Mouse (Mus musculus): ENCODE measurements at regions not wholly inside any gene's neighbourhood (a gene's known extent, or its start where the extent isn't known, plus 50 kb on each side); places are given as distances from the start of the nearest gene placed in this dataset.
A peak's percentile ranks its signal among the peaks of the same experiment; 100 is the strongest.

GRCm38 (mm10) chr15:51671667-51672372, 2212.9 kb upstream of the Gm7489 start:
- H3K9me3 ChIP-seq (ENCODE audit: control insufficient read depth, low read length), result no peaks in the 10 kb centered on the region
- no peak overlapping the region for H3K9ac ChIP-seq (ENCODE audit: low read depth, low read length)
- H3K4me1 ChIP-seq (replicated peaks; ENCODE audit: control insufficient read depth, insufficient read depth, low read length), result no peaks in the 10 kb centered on the region
- no peak for DNase-seq (ENCODE audit: low spot score)
- ATAC-seq (replicated peaks; ENCODE audit: low FRiP score), result no peak
- H3K4me2 ChIP-seq, result peak overlapping the region; percentile 1
- H3K4me3 ChIP-seq (ENCODE audit: low read depth, low read length), result no peak overlapping the region
- H3K36me3 ChIP-seq (ENCODE audit: control insufficient read depth, insufficient read depth, low read length), result no peaks in the 10 kb centered on the region
- no peaks in the 10 kb centered on the region for H3K27me3 ChIP-seq (replicated peaks; ENCODE audit: control insufficient read depth, insufficient read depth, low read length)
- H3K27ac ChIP-seq (ENCODE audit: low read depth, low read length), result no peak overlapping the region
- WGBS, result 64% methylated on average over 18 of the region's 18 CpGs

DNA sequence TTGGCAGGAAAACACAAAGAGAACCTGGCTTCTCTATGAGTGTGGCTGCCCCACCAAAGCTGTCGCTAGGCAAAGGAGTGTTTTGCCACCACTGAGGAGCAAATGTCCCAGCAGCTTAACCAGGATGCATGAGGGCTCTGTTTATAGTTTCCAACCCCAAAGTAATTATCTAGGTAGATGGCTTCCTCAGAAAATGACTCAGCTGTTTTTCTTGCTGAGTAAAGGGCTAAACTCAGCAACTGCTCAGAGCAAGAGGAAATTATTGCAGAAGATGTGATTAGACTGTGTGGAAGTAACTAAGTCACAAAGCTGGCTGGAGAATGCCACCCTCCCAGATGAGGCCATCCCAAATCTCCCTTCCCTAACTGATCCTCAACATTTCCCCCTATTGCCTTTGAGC, 2211.2 kb upstream of the Gm7489 start:
- DNase-seq (ENCODE audit: low spot score), result no peak
- no peak overlapping the region for H3K27ac ChIP-seq (ENCODE audit: low read depth, low read length)
- no peaks in the 10 kb centered on the region for H3K27me3 ChIP-seq (replicated peaks; ENCODE audit: control insufficient read depth, insufficient read depth, low read length)
- no peak overlapping the region for H3K4me2 ChIP-seq
- no peak for ATAC-seq (replicated peaks; ENCODE audit: low FRiP score)
- H3K4me3 ChIP-seq (ENCODE audit: low read depth, low read length), result no peak overlapping the region
- H3K9me3 ChIP-seq (ENCODE audit: control insufficient read depth, low read length), result no peaks in the 10 kb centered on the region
- no peaks in the 10 kb centered on the region for H3K4me1 ChIP-seq (replicated peaks; ENCODE audit: control insufficient read depth, insufficient read depth, low read length)
- no peak overlapping the region for H3K9ac ChIP-seq (ENCODE audit: low read depth, low read length)
- H3K36me3 ChIP-seq (ENCODE audit: control insufficient read depth, insufficient read depth, low read length), result no peaks in the 10 kb centered on the region
- WGBS, result 50% methylated on average over 1 of the region's 1 CpGs

- H3K4me2 ChIP-seq, result no peak overlapping the region
- DNase-seq (ENCODE audit: low spot score) (no peak), ATAC-seq (replicated peaks; ENCODE audit: low FRiP score) (no peak)
- WGBS, result 66% methylated on average over 4 of the region's 4 CpGs
- no peaks in the 10 kb centered on the region for H3K36me3 ChIP-seq (ENCODE audit: control insufficient read depth, insufficient read depth, low read length)
- H3K27me3 ChIP-seq (replicated peaks; ENCODE audit: control insufficient read depth, insufficient read depth, low read length), result no peaks in the 10 kb centered on the region
- no peak overlapping the region for H3K9ac ChIP-seq (ENCODE audit: low read depth, low read length)
- H3K4me3 ChIP-seq (ENCODE audit: low read depth, low read length), result no peak overlapping the region
- no peaks in the 10 kb centered on the region for H3K9me3 ChIP-seq (ENCODE audit: control insufficient read depth, low read length)
- no peaks in the 10 kb centered on the region for H3K4me1 ChIP-seq (replicated peaks; ENCODE audit: control insufficient read depth, insufficient read depth, low read length)
- H3K27ac ChIP-seq (ENCODE audit: low read depth, low read length), result no peak overlapping the region
These were observed 2209.4 kb upstream of the Gm7489 start for GRCm38 (mm10) chr15:51675291-51675690.

GRCm38 (mm10) chr15:51676694-51677093, 2208.0 kb upstream of the Gm7489 start:
- 83% methylated on average over 3 of the region's 3 CpGs for WGBS
- H3K36me3 ChIP-seq (ENCODE audit: control insufficient read depth, insufficient read depth, low read length), result no peaks in the 10 kb centered on the region
- H3K27ac ChIP-seq (ENCODE audit: low read depth, low read length), result no peak overlapping the region
- no peaks in the 10 kb centered on the region for H3K9me3 ChIP-seq (ENCODE audit: control insufficient read depth, low read length)
- ATAC-seq (replicated peaks; ENCODE audit: low FRiP score) (no peak), DNase-seq (ENCODE audit: low spot score) (no peak)
- no peak overlapping the region for H3K4me3 ChIP-seq (ENCODE audit: low read depth, low read length)
- no peak overlapping the region for H3K9ac ChIP-seq (ENCODE audit: low read depth, low read length)
- H3K4me2 ChIP-seq, result no peak overlapping the region
- H3K27me3 ChIP-seq (replicated peaks; ENCODE audit: control insufficient read depth, insufficient read depth, low read length), result no peaks in the 10 kb centered on the region
- H3K4me1 ChIP-seq (replicated peaks; ENCODE audit: control insufficient read depth, insufficient read depth, low read length), result no peaks in the 10 kb centered on the region

DNA sequence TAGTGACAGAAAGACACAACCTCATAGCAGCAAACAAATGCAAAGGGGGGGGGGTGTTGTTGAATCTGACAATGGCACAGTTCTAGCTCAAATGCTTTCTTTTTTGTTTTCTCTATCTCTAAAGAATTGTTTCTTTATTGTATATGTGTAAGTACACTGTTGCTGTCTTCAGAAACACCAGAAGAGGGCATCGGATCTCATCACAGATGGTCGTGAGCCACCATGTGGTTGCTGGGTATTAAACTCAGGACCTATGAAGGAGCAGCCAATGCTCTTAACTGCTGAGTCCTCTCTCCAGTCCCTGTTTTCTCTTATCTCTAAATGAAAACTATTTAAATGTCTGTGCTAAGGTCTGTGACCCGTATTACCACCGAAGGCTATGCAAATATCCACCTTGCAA, 2207.4 kb upstream of the Gm7489 start:
- DNase-seq (ENCODE audit: low spot score), result no peak
- H3K9me3 ChIP-seq (ENCODE audit: control insufficient read depth, low read length), result no peaks in the 10 kb centered on the region
- no peak overlapping the region for H3K9ac ChIP-seq (ENCODE audit: low read depth, low read length)
- H3K4me3 ChIP-seq (ENCODE audit: low read depth, low read length), result no peak overlapping the region
- no peak overlapping the region for H3K27ac ChIP-seq (ENCODE audit: low read depth, low read length)
- ATAC-seq (replicated peaks; ENCODE audit: low FRiP score), result no peak
- H3K36me3 ChIP-seq (ENCODE audit: control insufficient read depth, insufficient read depth, low read length), result no peaks in the 10 kb centered on the region
- 73% methylated on average over 4 of the region's 4 CpGs for WGBS
- H3K27me3 ChIP-seq (replicated peaks; ENCODE audit: control insufficient read depth, insufficient read depth, low read length), result no peaks in the 10 kb centered on the region
- no peaks in the 10 kb centered on the region for H3K4me1 ChIP-seq (replicated peaks; ENCODE audit: control insufficient read depth, insufficient read depth, low read length)
- H3K4me2 ChIP-seq, result no peak overlapping the region

DNA sequence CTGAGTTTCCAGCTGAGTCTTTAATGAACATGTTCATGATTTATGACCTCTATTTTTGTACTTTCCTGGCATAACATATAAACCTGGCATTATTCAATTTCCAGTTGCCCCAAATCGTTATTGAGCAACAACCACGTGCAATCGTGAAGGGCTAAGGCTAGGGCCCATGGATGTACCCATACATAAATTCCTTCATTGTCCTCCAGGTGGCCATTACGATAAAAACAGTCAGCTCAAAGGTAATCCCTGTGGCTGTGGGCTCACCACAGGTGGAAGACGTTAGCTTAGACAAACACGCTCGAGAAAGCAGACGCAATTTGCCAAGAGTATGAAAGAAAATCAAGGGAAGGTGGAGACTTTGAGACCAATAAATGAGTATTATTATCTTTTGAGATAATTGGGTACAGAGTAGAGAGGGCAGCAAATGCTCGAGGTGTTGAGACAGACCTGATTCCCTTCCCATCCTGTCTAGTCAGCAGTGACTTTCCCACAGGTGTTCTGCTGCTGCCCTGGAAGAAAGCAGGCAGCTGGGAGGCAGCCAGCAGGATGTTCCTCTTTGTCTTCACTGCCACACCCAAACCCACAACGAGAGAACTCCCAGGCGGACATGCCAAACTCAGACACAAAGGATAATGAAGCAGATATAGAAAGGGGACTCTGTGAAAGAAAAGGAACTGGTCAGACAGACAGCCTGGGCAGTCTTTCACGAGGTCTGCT, 2205.4 kb upstream of the Gm7489 start:
- ATAC-seq (replicated peaks; ENCODE audit: low FRiP score) (no peak), DNase-seq (ENCODE audit: low spot score) (no peak)
- H3K9ac ChIP-seq (ENCODE audit: low read depth, low read length), result no peak overlapping the region
- WGBS, result 56% methylated on average over 12 of the region's 12 CpGs
- H3K4me3 ChIP-seq (ENCODE audit: low read depth, low read length), result no peak overlapping the region
- no peaks in the 10 kb centered on the region for H3K9me3 ChIP-seq (ENCODE audit: control insufficient read depth, low read length)
- no peaks in the 10 kb centered on the region for H3K36me3 ChIP-seq (ENCODE audit: control insufficient read depth, insufficient read depth, low read length)
- H3K27ac ChIP-seq (ENCODE audit: low read depth, low read length), result no peak overlapping the region
- no peaks in the 10 kb centered on the region for H3K27me3 ChIP-seq (replicated peaks; ENCODE audit: control insufficient read depth, insufficient read depth, low read length)
- no peaks in the 10 kb centered on the region for H3K4me1 ChIP-seq (replicated peaks; ENCODE audit: control insufficient read depth, insufficient read depth, low read length)
- H3K4me2 ChIP-seq, result no peak overlapping the region

- DNase-seq (ENCODE audit: low spot score), result no peak
- no peak overlapping the region for H3K4me2 ChIP-seq
- no peak overlapping the region for H3K9ac ChIP-seq (ENCODE audit: low read depth, low read length)
- H3K4me1 ChIP-seq (replicated peaks; ENCODE audit: control insufficient read depth, insufficient read depth, low read length), result no peaks in the 10 kb centered on the region
- H3K36me3 ChIP-seq (ENCODE audit: control insufficient read depth, insufficient read depth, low read length), result no peaks in the 10 kb centered on the region
- H3K27ac ChIP-seq (ENCODE audit: low read depth, low read length), result no peak overlapping the region
- H3K9me3 ChIP-seq (ENCODE audit: control insufficient read depth, low read length), result no peaks in the 10 kb centered on the region
- no peak overlapping the region for H3K4me3 ChIP-seq (ENCODE audit: low read depth, low read length)
- H3K27me3 ChIP-seq (replicated peaks; ENCODE audit: control insufficient read depth, insufficient read depth, low read length), result no peaks in the 10 kb centered on the region
- no peak for ATAC-seq (replicated peaks; ENCODE audit: low FRiP score)
These were observed 2204.2 kb upstream of the Gm7489 start for GRCm38 (mm10) chr15:51680494-51680893.

- ATAC-seq (replicated peaks; ENCODE audit: low FRiP score) (no peak), DNase-seq (ENCODE audit: low spot score) (no peak)
- Histone ChIP-seq H3K4me2 (no peak overlapping the region), H3K9me3 (ENCODE audit: control insufficient read depth, low read length) (no peaks in the 10 kb centered on the region), H3K27ac (ENCODE audit: low read depth, low read length) (no peak overlapping the region), H3K4me3 (ENCODE audit: low read depth, low read length) (no peak overlapping the region), H3K36me3 (ENCODE audit: control insufficient read depth, insufficient read depth, low read length) (no peaks in the 10 kb centered on the region), H3K9ac (ENCODE audit: low read depth, low read length) (no peak overlapping the region), H3K4me1 (replicated peaks; ENCODE audit: control insufficient read depth, insufficient read depth, low read length) (no peaks in the 10 kb centered on the region), H3K27me3 (replicated peaks; ENCODE audit: control insufficient read depth, insufficient read depth, low read length) (no peaks in the 10 kb centered on the region)
- 81% methylated on average over 6 of the region's 6 CpGs for WGBS
These were observed 2203.5 kb upstream of the Gm7489 start for GRCm38 (mm10) chr15:51681191-51681590.

DNA sequence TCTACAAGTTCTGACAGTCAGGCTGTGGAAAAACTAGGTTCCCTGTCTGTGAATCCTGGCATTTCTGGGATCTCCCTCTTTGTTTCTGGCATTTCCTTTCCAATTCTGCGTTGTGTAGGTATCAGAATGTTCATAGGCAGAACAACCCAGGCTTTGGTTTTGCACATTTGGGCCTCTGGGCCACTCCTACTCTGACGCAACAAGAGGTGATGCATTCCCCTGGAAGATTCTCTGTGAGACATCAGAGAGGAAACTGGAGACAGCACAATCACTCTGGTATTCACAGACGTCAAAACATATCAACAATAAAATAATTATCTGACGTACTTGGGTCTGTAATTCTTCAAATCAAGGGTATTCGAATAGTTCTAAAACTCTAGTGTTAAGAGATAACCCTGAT, 2202.4 kb upstream of the Gm7489 start:
- Histone ChIP-seq H3K9me3 (ENCODE audit: control insufficient read depth, low read length) (no peaks in the 10 kb centered on the region), H3K27ac (ENCODE audit: low read depth, low read length) (no peak overlapping the region), H3K36me3 (ENCODE audit: control insufficient read depth, insufficient read depth, low read length) (no peaks in the 10 kb centered on the region), H3K27me3 (replicated peaks; ENCODE audit: control insufficient read depth, insufficient read depth, low read length) (no peaks in the 10 kb centered on the region), H3K4me2 (no peak overlapping the region), H3K4me1 (replicated peaks; ENCODE audit: control insufficient read depth, insufficient read depth, low read length) (no peaks in the 10 kb centered on the region), H3K9ac (ENCODE audit: low read depth, low read length) (no peak overlapping the region), H3K4me3 (ENCODE audit: low read depth, low read length) (no peak overlapping the region)
- WGBS, result 46% methylated on average over 5 of the region's 5 CpGs
- DNase-seq (ENCODE audit: low spot score) (no peak), ATAC-seq (replicated peaks; ENCODE audit: low FRiP score) (no peak)

Data from liver, embryonic 11.5 days (tissue).